Mouse (Mus musculus) heart, postnatal 0 days (tissue): ENCODE results near the gene Plekhg2.

Experiments
- CTCF ChIP-seq: IDR thresholded peaks from 2 replicates; pipeline ENCODE4 v1.5.1; 2016; ENCODE audit warnings: antibody characterized with exemption, control low read depth, low read depth
- EP300 ChIP-seq: IDR thresholded peaks from 2 replicates; pipeline ENCODE4 v1.6.1; 2016; ENCODE audit warnings: antibody characterized with exemption, low read depth

- TF ChIP-seq EP300 (no peak), CTCF (no peak)
Measured at GRCm38 (mm10) chr7:28350155-28350883, 22.1 kb downstream of the Plekhg2 start, which contains the start of gene Rps16.
